Mouse (Mus musculus): ENCODE data around the gene Rab39b.

Gene Rab39b

GRCm38 (mm10) chrX:75577582-75578324, at the start of gene Rab39b:
Gene Rab39b (minus strand): TSS chrX:75578231.
- DNase-seq (ENCODE audit: low spot score in 2 of 2) = peak; percentile 23 to 46

DNA sequence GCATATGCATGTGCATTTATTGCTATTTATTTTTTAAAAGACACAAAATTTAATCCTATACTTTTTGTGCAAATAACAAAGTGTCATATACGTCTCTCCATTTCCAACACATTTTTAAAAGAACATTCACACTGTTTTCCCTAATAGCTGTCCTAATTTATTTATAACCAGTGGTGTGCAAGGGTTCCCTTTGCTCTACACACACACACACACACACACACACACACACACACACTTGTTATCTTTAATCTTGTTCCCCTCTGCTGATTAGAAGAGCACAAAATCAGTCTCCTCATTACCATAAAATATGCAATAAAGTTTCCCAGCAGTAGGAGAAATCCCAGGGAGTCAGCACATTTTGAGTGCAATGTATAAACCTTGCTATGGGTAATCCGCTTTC, 508 bp upstream of the Rab39b start:
- DNase-seq (ENCODE audit: low spot score in 2 of 2) = no peak

Measured in frontal cortex, postnatal 10 days (tissue).